Mouse (Mus musculus) embryonic facial prominence, embryonic 13.5 days (tissue): ENCODE measurements around the gene 4931406C07Rik. TPM values are rescaled to one million over a fixed set of nuclear protein-coding genes. Genes with fewer than 3 reads are reported as not detected.
"Not testable (repeated sequence)": the region's sequence is repeated elsewhere in the genome, so short reads cannot be mapped to it uniquely, and the experiment has no call there.

Experiments used
- ATAC-seq: fragments of 200-750 bp; cut with Nextera tagmentation; 2 replicates; pipeline ENCODE4 v1.8.0; 2017; ENCODE audit warnings: low read depth; ENCODE audit not compliant: insufficient number of reproducible peaks, insufficient read depth, low FRiP score, low TSS enrichment
- H3K27ac ChIP-seq: fragments of 300-500 bp; sonication (generic); 2 replicates; pipeline ENCODE4 v1.5.1; 2015; ENCODE audit warnings: moderate library complexity, mild to moderate bottlenecking, inconsistent platforms
- H3K27me3 ChIP-seq: fragments of 300-500 bp; sonication (generic); 2 replicates; pipeline ENCODE4 v1.6.1; 2015; ENCODE audit warnings: mild to moderate bottlenecking, inconsistent platforms
- H3K36me3 ChIP-seq: fragments of 300-500 bp; sonication (generic); 2 replicates; pipeline ENCODE4 v1.6.1; 2015; ENCODE audit warnings: mild to moderate bottlenecking, inconsistent platforms
- H3K4me1 ChIP-seq: fragments of 300-500 bp; sonication (generic); 2 replicates; pipeline ENCODE4 v1.6.1; 2015; ENCODE audit warnings: inconsistent platforms
- H3K4me2 ChIP-seq: fragments of 300-500 bp; sonication (generic); 2 replicates; pipeline ENCODE4 v1.6.1; 2015; ENCODE audit warnings: moderate library complexity, mild to moderate bottlenecking, inconsistent platforms
- H3K4me3 ChIP-seq: fragments of 300-500 bp; sonication (generic); 2 replicates; pipeline ENCODE4 v1.5.1; 2015; ENCODE audit warnings: mild to moderate bottlenecking, inconsistent platforms
- H3K9ac ChIP-seq: fragments of 300-500 bp; sonication (generic); 2 replicates; pipeline ENCODE4 v1.6.1; 2015; ENCODE audit warnings: mild to moderate bottlenecking, inconsistent platforms
- H3K9me3 ChIP-seq: fragments of 300-500 bp; sonication (generic); 2 replicates; pipeline ENCODE4 v1.6.1; 2016; ENCODE audit warnings: inconsistent platforms
- WGBS: fragments of 180-500 bp; shearing (Covaris S2); methylation state at CpG from one replicate; pipeline ENCODE4 v1.1.7; 2015; ENCODE audit warnings: mixed read lengths; 5-methylcytosine and 5-hydroxymethylcytosine counted together
- polyA plus RNA-seq: library from polyadenylated mRNA; unstranded; fragments of >200 nt; fragmentation: Nextera tagmentation; extraction: Ambion mirVana; gene quantifications from 2 replicates; pipeline ENCODE4 v1.2.1, GENCODE M21; 2015

4931406C07Rik gene
- polyA plus RNA-seq, 1 experiment from 2014 or later, result 13.8 TPM

DNA sequence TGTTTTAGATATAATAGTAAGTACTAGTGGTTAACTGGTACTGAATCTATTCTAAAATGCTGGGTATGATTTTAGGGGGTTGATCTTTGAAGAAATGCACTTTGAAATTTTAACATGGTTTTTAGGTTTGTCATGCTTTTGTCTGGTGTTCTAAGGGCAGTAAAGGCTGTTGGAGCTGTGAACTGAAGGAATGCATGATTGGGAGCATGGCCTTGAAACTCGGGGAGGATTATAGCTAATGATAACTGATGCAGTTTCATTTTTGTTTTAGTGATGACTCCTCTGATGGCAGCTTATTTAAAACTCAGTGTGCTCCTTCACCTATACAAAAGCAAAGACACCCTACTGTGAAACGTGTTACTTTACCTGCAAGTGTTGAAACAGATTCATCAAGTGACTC lies 2.0 kb upstream of the 4931406C07Rik start:
- ATAC-seq, result no peak
- Histone ChIP-seq H3K4me3 (no peak overlapping the region), H3K9me3 (no peaks in the 10 kb centered on the region), H3K9ac (no peak overlapping the region), H3K4me1 (peaks cover 31% of the 10 kb centered on the region), H3K27me3 (no peaks in the 10 kb centered on the region), H3K4me2 (peak overlapping the region; percentile 77; the same call in 1 of the 2 replicates), H3K36me3 (peaks cover 52% of the 10 kb centered on the region), H3K27ac (no peak overlapping the region)
- 56% methylated on average over 2 of the region's 2 CpGs for whole genome bisulfite sequencing

DNA sequence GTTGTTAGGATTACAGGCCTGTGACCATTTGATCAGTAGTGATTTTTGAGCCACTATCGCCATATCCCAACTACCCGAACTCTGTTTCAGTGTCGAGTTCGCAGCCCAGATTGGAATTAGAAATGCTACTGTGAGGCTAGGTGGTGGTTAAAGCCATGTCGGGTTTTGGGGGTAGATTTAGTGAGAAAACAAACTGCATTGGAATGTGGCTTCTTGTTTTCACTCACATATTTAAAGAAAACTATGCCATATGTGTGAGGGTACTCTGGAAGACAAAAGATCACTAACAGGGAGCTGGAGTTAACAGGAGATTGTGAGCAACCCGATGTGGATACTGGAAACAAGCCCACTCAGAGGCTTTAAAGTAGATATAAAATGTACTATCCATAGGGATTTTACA lies 1.0 kb upstream of the 4931406C07Rik start:
- Histone ChIP-seq H3K9me3 (no peaks in the 10 kb centered on the region), H3K36me3 (peaks cover 46% of the 10 kb centered on the region), H3K4me3 (peak overlapping the region; percentile 71), H3K27ac (peak overlapping the region; percentile 88; the same call in 1 of the 2 replicates), H3K27me3 (no peaks in the 10 kb centered on the region), H3K9ac (peak overlapping the region; percentile 94), H3K4me1 (peaks cover 31% of the 10 kb centered on the region), H3K4me2 (peak overlapping the region; percentile 77)
- WGBS, result 5% methylated on average over 6 of the region's 6 CpGs
- ATAC-seq, result no peak

DNA sequence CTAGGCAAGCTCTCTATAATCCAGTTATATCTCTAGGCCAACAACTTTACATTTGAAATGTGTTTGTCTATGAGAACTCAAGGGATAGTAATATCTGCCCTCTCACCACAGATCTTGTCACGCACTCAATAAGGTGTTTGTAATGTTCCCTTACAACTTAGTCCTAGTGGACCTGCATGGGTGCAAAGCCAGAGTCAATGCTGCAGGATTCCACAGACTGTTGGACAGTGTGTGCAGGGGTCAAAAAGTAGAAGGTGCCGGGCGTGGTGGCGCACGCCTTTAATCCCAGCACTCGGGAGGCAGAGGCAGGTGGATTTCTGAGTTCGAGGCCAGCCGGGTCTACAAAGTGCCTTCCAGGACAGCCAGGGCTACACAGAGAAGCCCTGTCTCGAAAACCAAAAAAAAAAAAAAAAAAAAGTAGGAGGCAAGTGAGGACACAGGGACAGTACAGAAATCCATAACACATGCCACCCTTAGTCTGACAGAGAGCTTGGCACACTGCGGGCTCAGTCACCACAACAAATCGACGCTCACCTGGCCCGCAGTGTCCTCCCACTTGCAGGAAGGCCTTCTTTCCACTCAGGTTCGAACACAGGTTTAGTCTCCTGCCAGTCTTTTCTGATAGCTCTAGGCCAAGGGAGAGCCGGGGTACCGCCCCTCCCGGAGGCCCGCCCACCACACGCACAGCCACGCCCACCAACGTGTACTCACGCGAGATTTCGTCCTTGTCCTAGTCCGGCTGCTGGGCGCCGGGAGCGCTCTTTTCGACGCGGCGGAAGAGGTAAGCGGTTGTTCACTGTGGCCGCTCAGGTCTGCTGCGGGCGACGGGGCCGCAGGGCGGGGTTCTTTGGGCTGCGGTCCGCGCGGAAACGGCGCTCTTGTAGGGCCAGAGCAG lies 498 bp downstream of the 4931406C07Rik start, which contains the start of gene Taf1d:
Gene Taf1d (plus strand): TSS at position 712 of the 895 bp plus-strand sequence.
- H3K27ac ChIP-seq, result peak within 1 kb of the TSS; percentile 88
- peaks cover 32% of the 10 kb centered on the region for H3K36me3 ChIP-seq
- peak within 1 kb of the TSS; percentile 77 for H3K4me2 ChIP-seq
- ATAC-seq, result peak; percentile 95
- H3K4me3 ChIP-seq, result peak within 1 kb of the TSS; percentile 71
- H3K9me3 ChIP-seq, result no peaks in the 10 kb centered on the region
- H3K4me1 ChIP-seq, result peaks cover 36% of the 10 kb centered on the region
- WGBS, result 12% methylated on average over 45 of the region's 45 CpGs
- H3K9ac ChIP-seq, result peak within 1 kb of the TSS; percentile 94
- no peaks in the 10 kb centered on the region for H3K27me3 ChIP-seq

DNA sequence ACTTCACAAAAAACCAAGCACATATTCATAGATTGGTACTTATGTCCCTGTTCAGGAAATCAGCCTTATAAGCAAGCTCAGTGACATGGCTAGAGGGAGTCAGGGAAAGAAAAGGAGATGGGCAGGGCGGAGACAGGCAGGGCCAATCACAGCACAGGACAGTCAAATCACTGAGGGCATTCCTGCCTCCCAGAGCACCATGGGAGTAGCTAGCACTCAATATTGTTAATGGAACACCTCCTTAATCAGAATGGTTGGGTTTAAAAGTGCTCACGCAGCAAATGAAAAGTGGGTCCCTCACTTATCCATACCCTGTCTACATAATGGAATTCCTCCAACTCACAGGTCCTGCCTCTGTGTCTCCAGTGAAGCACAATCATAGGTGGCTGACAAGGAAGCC lies 3.4 kb downstream of the 4931406C07Rik start:
- ATAC-seq, result no peak
- Histone ChIP-seq H3K9me3 (no peaks in the 10 kb centered on the region), H3K27ac (no peak overlapping the region), H3K4me2 (no peak overlapping the region), H3K4me1 (peaks cover 25% of the 10 kb centered on the region), H3K27me3 (no peaks in the 10 kb centered on the region), H3K4me3 (no peak overlapping the region), H3K36me3 (peaks cover 5% of the 10 kb centered on the region), H3K9ac (no peak overlapping the region)
- WGBS, result 62% methylated on average over 2 of the region's 2 CpGs

DNA sequence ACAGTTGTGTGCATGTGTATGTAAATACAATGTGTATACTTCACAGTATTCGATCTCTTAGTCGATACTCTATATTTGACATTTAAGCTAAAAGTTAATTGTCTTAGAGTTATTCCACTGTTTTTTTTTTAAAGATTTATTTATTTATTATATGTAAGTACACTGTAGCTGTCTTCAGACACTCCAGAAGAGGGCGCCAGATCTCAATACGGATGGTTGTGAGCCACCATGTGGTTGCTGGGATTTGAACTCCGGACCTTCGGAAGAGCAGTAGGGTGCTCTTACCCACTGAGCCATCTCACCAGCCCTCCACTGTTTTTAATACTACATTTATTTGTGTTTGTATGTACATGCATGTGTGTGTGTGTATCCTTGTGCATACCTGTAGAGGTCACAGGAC lies 4.2 kb downstream of the 4931406C07Rik start:
- not testable (repeated sequence) for H3K36me3 ChIP-seq, H3K4me2 ChIP-seq, H3K9ac ChIP-seq, ATAC-seq, H3K27me3 ChIP-seq, H3K27ac ChIP-seq, H3K9me3 ChIP-seq, H3K4me3 ChIP-seq
- peaks cover 17% of the 10 kb centered on the region for H3K4me1 ChIP-seq
- WGBS, result 81% methylated on average over 6 of the region's 6 CpGs

DNA sequence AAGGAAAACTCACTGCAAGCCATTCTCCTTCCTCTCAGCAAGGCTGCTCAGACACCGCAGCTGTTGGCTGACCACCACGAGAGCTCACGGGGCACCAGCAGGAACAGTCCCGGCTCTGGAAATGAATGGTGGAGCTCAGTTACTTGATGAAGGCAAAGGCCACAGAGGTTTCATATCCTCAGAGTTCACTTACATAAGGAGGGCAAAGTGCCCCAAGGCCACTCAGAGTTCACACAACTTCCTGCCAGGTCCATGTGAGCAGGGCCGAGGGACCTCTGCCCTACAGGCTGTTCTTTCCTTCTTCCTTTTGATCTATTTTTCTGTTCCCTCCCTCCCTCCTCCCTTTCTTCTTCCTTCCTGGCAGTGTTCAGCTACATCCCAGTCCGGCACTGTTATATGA lies 4.8 kb downstream of the 4931406C07Rik start:
- H3K27ac ChIP-seq, result peak overlapping the region; percentile 51; the same call in 1 of the 2 replicates
- ATAC-seq, result no peak
- WGBS, result 23% methylated on average over 6 of the region's 6 CpGs

DNA sequence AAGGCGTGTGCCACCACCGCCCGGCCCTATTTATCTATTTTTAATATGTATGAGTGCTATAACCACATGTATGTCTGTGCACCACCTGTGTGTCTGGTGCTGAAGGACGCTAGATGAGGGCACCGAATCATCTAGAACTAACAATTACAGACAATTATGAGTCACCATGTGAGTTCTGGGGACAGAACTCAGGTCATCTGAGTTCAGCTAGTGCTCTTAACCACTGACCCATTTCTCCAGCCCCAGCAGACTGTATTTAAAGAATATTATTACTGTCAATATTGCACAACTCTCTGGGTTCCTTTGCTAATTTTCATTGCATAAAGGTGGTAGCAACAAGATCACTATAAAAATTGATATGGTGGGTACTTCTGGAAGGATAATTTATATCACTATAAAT lies 6.2 kb downstream of the 4931406C07Rik start:
- no peak overlapping the region for H3K9ac ChIP-seq
- H3K9me3 ChIP-seq, result no peaks in the 10 kb centered on the region
- no peaks in the 10 kb centered on the region for H3K27me3 ChIP-seq
- WGBS, result 85% methylated on average over 5 of the region's 5 CpGs
- no peak overlapping the region for H3K4me2 ChIP-seq
- no peak overlapping the region for H3K27ac ChIP-seq
- no peak for ATAC-seq
- H3K4me1 ChIP-seq, result peaks cover 8% of the 10 kb centered on the region
- H3K36me3 ChIP-seq, result no peaks in the 10 kb centered on the region
- H3K4me3 ChIP-seq, result no peak overlapping the region

More for the DNA sequence above, 4.8 kb downstream of the 4931406C07Rik start:
- H3K4me2 ChIP-seq, result 0 out of 2 replicates have a peak overlapping the region, but pooled peaks have one; percentile 7
- H3K4me1 ChIP-seq, result peaks cover 14% of the 10 kb centered on the region
- H3K36me3 ChIP-seq, result no peaks in the 10 kb centered on the region
- no peaks in the 10 kb centered on the region for H3K9me3 ChIP-seq
- 0 out of 2 replicates have a peak overlapping the region, but pooled peaks have one; percentile 7 for H3K9ac ChIP-seq
- H3K27me3 ChIP-seq, result no peaks in the 10 kb centered on the region
- no peak overlapping the region for H3K4me3 ChIP-seq

DNA sequence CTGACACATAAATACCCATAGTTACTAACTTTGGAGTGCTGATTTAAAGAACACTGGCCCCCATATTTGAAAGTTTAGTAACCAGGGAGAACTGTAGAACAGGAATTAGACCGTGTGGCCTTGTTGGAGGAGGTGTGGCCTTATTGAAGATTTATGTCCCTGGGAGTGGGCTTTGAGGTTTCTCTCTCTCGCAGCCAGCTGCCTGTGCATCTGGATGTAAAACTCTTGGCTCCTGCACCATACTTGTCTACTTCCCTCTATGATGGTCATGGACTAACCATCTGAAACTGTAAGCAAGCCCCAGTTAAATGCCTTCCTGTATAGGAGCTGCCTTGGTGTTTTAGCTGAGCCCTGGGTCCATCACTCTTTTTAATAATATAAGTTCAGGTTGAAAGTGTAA lies 7.8 kb downstream of the 4931406C07Rik start:
- no peak for ATAC-seq
- H3K4me2 ChIP-seq, result no peak overlapping the region
- peaks cover 6% of the 10 kb centered on the region; the same call in 1 of the 2 replicates for H3K4me1 ChIP-seq

DNA sequence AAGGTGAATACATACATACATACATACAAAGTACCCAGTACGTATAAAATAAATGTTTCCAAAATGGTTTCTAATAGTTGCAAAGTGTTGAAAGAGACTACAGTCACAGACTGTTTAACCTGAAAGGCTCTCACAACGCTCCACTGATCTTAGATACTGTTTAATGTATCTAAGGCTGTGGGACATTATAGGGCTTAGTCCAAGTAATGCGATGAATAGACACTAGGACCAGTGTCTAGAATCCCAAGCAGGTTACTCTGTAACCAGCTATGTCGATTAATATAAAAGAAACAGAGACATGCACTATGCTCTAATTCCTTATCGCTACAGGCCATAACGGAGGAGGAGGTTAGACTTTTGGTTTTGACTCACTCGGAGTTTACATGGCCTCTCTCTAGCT lies 9.1 kb downstream of the 4931406C07Rik start:
- Histone ChIP-seq H3K27ac (no peak overlapping the region), H3K4me1 (peaks cover 6% of the 10 kb centered on the region; the same call in 1 of the 2 replicates), H3K27me3 (no peaks in the 10 kb centered on the region), H3K9ac (no peak overlapping the region), H3K4me2 (no peak overlapping the region), H3K4me3 (no peak overlapping the region), H3K36me3 (no peaks in the 10 kb centered on the region; the same call in 1 of the 2 replicates), H3K9me3 (no peaks in the 10 kb centered on the region)
- no peak for ATAC-seq
- WGBS, result 87% methylated on average over 7 of the region's 7 CpGs

More for the DNA sequence above, 7.8 kb downstream of the 4931406C07Rik start:
- Histone ChIP-seq H3K9me3 (no peaks in the 10 kb centered on the region), H3K4me3 (no peak overlapping the region), H3K27me3 (no peaks in the 10 kb centered on the region), H3K9ac (no peak overlapping the region), H3K36me3 (no peaks in the 10 kb centered on the region), H3K27ac (no peak overlapping the region)
- 73% methylated on average over 2 of the region's 2 CpGs for WGBS

DNA sequence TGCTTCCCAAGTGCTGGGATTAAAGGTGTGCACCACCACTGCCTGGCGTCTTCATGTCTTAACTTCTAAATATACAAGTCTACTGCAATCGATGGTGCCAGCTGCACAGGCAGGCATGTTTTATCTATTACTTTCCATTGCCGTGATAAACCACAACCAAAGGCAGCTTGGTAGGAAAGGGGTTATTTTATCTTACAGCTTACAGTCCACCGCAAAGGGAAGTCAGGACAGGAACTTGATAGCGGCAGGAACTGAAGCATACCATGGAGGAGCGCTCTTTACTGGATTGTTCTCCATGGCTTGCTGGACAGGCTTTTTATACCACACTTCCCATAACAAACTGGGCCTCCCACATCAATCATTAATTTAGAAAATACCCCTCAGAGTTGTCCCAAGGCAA lies 17.0 kb downstream of the 4931406C07Rik start:
- Histone ChIP-seq H3K4me1 (no peaks in the 10 kb centered on the region), H3K36me3 (peaks cover 9% of the 10 kb centered on the region), H3K4me2 (no peak overlapping the region), H3K27ac (no peak overlapping the region), H3K9ac (no peak overlapping the region), H3K9me3 (no peaks in the 10 kb centered on the region), H3K27me3 (no peaks in the 10 kb centered on the region), H3K4me3 (no peak overlapping the region)
- WGBS, result 85% methylated on average over 6 of the region's 6 CpGs
- ATAC-seq, result no peak

DNA sequence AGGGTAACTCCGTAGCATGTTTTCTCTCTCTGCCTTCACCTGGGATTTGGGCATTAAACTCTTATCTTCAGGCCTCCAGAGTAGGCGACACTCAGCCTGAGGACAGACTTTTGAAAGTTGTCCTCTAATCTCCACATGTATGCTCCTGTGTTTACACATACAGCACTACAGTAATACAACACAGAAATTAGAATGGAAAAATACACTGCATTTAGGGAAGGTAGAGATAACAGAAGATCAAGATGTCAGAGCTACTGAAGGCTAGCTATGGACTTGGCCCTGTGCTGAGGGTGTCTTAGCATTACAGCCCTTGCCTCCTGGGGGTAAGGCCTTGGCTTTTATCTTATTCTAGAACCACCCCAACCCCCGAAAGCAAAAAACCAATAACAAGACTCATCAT lies 17.8 kb downstream of the 4931406C07Rik start:
- Histone ChIP-seq H3K4me2 (no peak overlapping the region), H3K4me1 (no peaks in the 10 kb centered on the region), H3K36me3 (peaks cover 9% of the 10 kb centered on the region), H3K9ac (no peak overlapping the region), H3K4me3 (no peak overlapping the region), H3K27me3 (no peaks in the 10 kb centered on the region), H3K9me3 (no peaks in the 10 kb centered on the region), H3K27ac (no peak overlapping the region)
- WGBS, result 91% methylated on average over 3 of the region's 3 CpGs
- ATAC-seq, result no peak

DNA sequence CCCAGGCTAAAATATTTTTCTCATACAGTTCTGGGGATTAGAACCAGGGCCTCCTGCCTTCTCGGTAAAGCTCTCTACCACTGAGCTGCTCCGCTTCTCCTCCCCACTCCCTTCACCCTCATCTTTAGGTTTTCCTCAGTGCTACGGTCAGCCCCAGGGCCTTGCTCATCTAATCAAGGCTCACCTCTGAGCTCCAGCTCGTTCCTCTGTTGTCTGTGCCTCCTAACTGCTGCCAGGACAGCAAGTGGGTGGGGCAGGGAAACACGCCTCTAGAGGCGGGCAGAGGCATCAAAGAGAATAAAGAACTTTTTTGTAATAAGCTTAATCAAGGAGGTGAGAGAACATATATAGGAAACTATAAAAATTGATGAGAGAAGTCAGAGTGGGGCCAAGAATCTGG lies 18.4 kb downstream of the 4931406C07Rik start:
- 50% methylated on average over 6 of the region's 6 CpGs for WGBS
- no peak for ATAC-seq
- H3K4me1 ChIP-seq, result no peaks in the 10 kb centered on the region
- no peak overlapping the region for H3K27ac ChIP-seq
- H3K4me2 ChIP-seq, result no peak overlapping the region
- H3K4me3 ChIP-seq, result no peak overlapping the region
- H3K9ac ChIP-seq, result no peak overlapping the region
- peaks cover 9% of the 10 kb centered on the region for H3K36me3 ChIP-seq
- no peaks in the 10 kb centered on the region for H3K27me3 ChIP-seq
- no peaks in the 10 kb centered on the region for H3K9me3 ChIP-seq
